29 mouse cellular contexts compared by ENCODE assay signal in the genomic region with DNA sequence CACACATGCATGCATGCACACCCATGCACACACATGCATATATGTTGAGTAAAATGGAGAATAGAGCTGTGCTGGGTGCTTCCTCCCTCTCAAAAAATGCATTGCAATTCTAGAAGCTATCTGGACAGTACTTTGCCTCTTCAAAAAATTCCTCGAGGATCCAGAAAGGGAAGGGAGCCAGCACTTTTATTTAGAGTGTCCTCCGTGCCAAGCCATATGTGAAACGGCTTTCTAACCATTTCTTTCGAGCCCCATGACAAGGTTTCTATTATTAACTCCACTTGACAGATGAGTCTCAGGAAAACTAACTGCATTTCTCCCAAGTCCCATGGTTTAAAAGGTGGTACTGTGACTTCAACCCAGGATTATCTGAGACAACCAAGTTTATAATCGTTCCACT.
DNase-seq lines count a peak whose midpoint lies in the region; ATAC-seq and TF ChIP-seq lines count a peak whose summit lies in the region.
"Had no signal": no experiment of that assay in that cellular context is flagged by ENCODE, and none has a peak within 500 bp of the region (broad histone marks: within the 10 kb centered on the region; RNA-seq: fewer than 3 reads in every experiment).

No protein-coding gene starts in this region.

- H3K27ac ChIP-seq in lung, embryonic 14.5 days (ENCODE audit: low read depth): no peak overlapping the region
- H3K27ac ChIP-seq in embryonic facial prominence, embryonic 15.5 days (replicated peaks): peak overlapping the region; percentile 69; the same call in 1 of the 2 replicates
- H3K27ac ChIP-seq in midbrain, postnatal 0 days (ENCODE audit: low read depth, low read length): no peak overlapping the region
- H3K27ac ChIP-seq: forebrain, embryonic 15.5 days; hindbrain, embryonic 15.5 days; layer of hippocampus, adult 2 months; limb, embryonic 12.5 days; liver, embryonic 12.5 days; neural tube, embryonic 12.5 days had no signal

- H3K4me2 ChIP-seq in lung, embryonic 14.5 days: no peak overlapping the region
- H3K4me2 ChIP-seq in embryonic facial prominence, embryonic 15.5 days (replicated peaks): no peak overlapping the region
- H3K4me2 ChIP-seq in midbrain, postnatal 0 days (ENCODE audit: low read depth, low read length, poor library complexity, severe bottlenecking): no peak overlapping the region
- H3K4me2 ChIP-seq: forebrain, embryonic 15.5 days; heart, embryonic 12.5 days; hindbrain, embryonic 15.5 days; limb, embryonic 12.5 days; liver, embryonic 12.5 days; neural tube, embryonic 12.5 days had no signal

- no peaks in the 10 kb centered on the region for H3K27me3 ChIP-seq in lung, embryonic 14.5 days (ENCODE audit: insufficient read depth, low read length)
- H3K27me3 ChIP-seq in embryonic facial prominence, embryonic 15.5 days: no peaks in the 10 kb centered on the region
- H3K27me3 ChIP-seq in midbrain, postnatal 0 days (ENCODE audit: insufficient read depth, low read length): no peaks in the 10 kb centered on the region
- H3K27me3 ChIP-seq: CH12.LX; forebrain, embryonic 15.5 days; heart, embryonic 12.5 days; hindbrain, embryonic 15.5 days; limb, embryonic 12.5 days; liver, embryonic 12.5 days; neural tube, embryonic 12.5 days had no signal

- WGBS in lung, embryonic 14.5 days: 40% methylated on average over 5 of the region's 5 CpGs
- whole genome bisulfite sequencing in embryonic facial prominence, embryonic 15.5 days: 39% methylated on average over 5 of the region's 5 CpGs
- 83% methylated on average over 5 of the region's 5 CpGs for WGBS in midbrain, postnatal 0 days

- no peak for TF ChIP-seq CTCF in lung, embryonic 14.5 days (IDR thresholded peaks at IDR 0.05; ENCODE audit: low read depth)
- no peak for TF ChIP-seq CTCF in midbrain, postnatal 0 days (IDR thresholded peaks at IDR 0.05)

- H3K9ac ChIP-seq in lung, embryonic 14.5 days: no peak overlapping the region
- no peak overlapping the region for H3K9ac ChIP-seq in embryonic facial prominence, embryonic 15.5 days
- H3K9ac ChIP-seq in midbrain, postnatal 0 days (replicated peaks; ENCODE audit: low read length, poor library complexity, severe bottlenecking): no peak overlapping the region
- H3K9ac ChIP-seq: forebrain, embryonic 15.5 days; heart, embryonic 12.5 days; hindbrain, embryonic 15.5 days; limb, embryonic 12.5 days; liver, embryonic 12.5 days; neural tube, embryonic 12.5 days had no signal

- intact Hi-C loops in left cerebral cortex, postnatal 36 days (cut with DNase I): no loop called here

- peak; percentile 21 for DNase-seq in heart, adult 11 months
- DNase-seq in heart, adult 8-10 months (ENCODE audit: low spot score): no peak
- peak; percentile 41 for DNase-seq in lung, embryonic 14.5 days
- DNase-seq in lung, postnatal 4 days: no peak
- peak; percentile 26 to 35 for DNase-seq in left cerebral cortex, postnatal 36 days (ENCODE audit: low spot score in 2 of 2)
- no peak for DNase-seq in midbrain, postnatal 0 days (ENCODE audit: low spot score)
- no peak for DNase-seq in layer of hippocampus, postnatal 25 days (ENCODE audit: extremely low spot score in 1 of 2, low spot score in 1 of 2)
- DNase-seq: adrenal gland, adult 8-10 months; B cell, adult 2 months; cerebellum, adult 2 months; cerebellum, postnatal 25 days; embryo, embryonic 11 days; kidney, adult 9 months; kidney, postnatal 14 days; layer of hippocampus, postnatal 36 days; lung, adult 18-20 months; lung, postnatal 36 days; midbrain, embryonic 14.5 days; thymus, postnatal 14 days had no signal

- H3K4me3 ChIP-seq in lung, embryonic 14.5 days (ENCODE audit: low read depth, low read length): no peak overlapping the region
- no peak overlapping the region for H3K4me3 ChIP-seq in embryonic facial prominence, embryonic 15.5 days (replicated peaks)
- no peak overlapping the region for H3K4me3 ChIP-seq in midbrain, postnatal 0 days (ENCODE audit: low read depth, low read length)
- H3K4me3 ChIP-seq: forebrain, embryonic 15.5 days; heart, embryonic 12.5 days; hindbrain, embryonic 15.5 days; layer of hippocampus, adult 2 months; limb, embryonic 12.5 days; liver, embryonic 12.5 days; neural tube, embryonic 12.5 days had no signal

- H3K4me1 ChIP-seq in lung, embryonic 14.5 days (ENCODE audit: insufficient read depth): no peaks in the 10 kb centered on the region
- H3K4me1 ChIP-seq in embryonic facial prominence, embryonic 15.5 days: 0 out of 2 replicates have a peak, but pooled peaks cover 3% of the 10 kb centered on the region
- H3K4me1 ChIP-seq in midbrain, postnatal 0 days (ENCODE audit: insufficient read depth, low read length): no peaks in the 10 kb centered on the region
- H3K4me1 ChIP-seq: forebrain, embryonic 15.5 days; hindbrain, embryonic 15.5 days; limb, embryonic 12.5 days; liver, embryonic 12.5 days; neural tube, embryonic 12.5 days had no signal

- no peak for ATAC-seq in lung, embryonic 14.5 days (ENCODE audit: insufficient read depth)
- no peak for ATAC-seq in embryonic facial prominence, embryonic 15.5 days (ENCODE audit: insufficient number of reproducible peaks, low FRiP score, low TSS enrichment, low read depth)
- ATAC-seq in midbrain, postnatal 0 days (ENCODE audit: low FRiP score): no peak
- ATAC-seq: forebrain, embryonic 15.5 days; liver, embryonic 12.5 days had no signal

- H3K9me3 ChIP-seq in lung, embryonic 14.5 days (ENCODE audit: low read depth, low read length): no peaks in the 10 kb centered on the region
- H3K9me3 ChIP-seq in embryonic facial prominence, embryonic 15.5 days (replicated peaks): no peaks in the 10 kb centered on the region
- no peaks in the 10 kb centered on the region for H3K9me3 ChIP-seq in midbrain, postnatal 0 days (ENCODE audit: low read length)
- H3K9me3 ChIP-seq: forebrain, embryonic 15.5 days; hindbrain, embryonic 15.5 days; liver, embryonic 12.5 days; neural tube, embryonic 12.5 days had no signal

- H3K36me3 ChIP-seq in lung, embryonic 14.5 days (ENCODE audit: insufficient read depth): no peaks in the 10 kb centered on the region
- no peaks in the 10 kb centered on the region for H3K36me3 ChIP-seq in embryonic facial prominence, embryonic 15.5 days
- no peaks in the 10 kb centered on the region for H3K36me3 ChIP-seq in midbrain, postnatal 0 days (ENCODE audit: insufficient read depth, low read length)
- H3K36me3 ChIP-seq: forebrain, embryonic 15.5 days; G1E; heart, embryonic 12.5 days; hindbrain, embryonic 15.5 days; limb, embryonic 12.5 days; liver, embryonic 12.5 days; neural tube, embryonic 12.5 days had no signal

Comparison
In these comparisons a context has a peak if more than half of its experiments do, and no peak if none do; other contexts are left out.
1. DNase-seq: peak in heart, adult 11 months (single experiment), lung, embryonic 14.5 days (single experiment) and left cerebral cortex, postnatal 36 days (2 of 2); none in heart, adult 8-10 months (single experiment), lung, postnatal 4 days (0 of 2), midbrain, postnatal 0 days (single experiment) and layer of hippocampus, postnatal 25 days (0 of 2).